Mouse (Mus musculus) hindbrain, postnatal 0 days (tissue): Measurements from ENCODE around the gene Th. TPM values are rescaled to one million over a fixed set of nuclear protein-coding genes. Genes with fewer than 3 reads are reported as not detected.

Experiments
- ATAC-seq: fragments of 200-750 bp; cut with Nextera tagmentation; 2 replicates; pipeline ENCODE4 v1.8.0; 2017; ENCODE audit warnings: mild to moderate bottlenecking, moderate TSS enrichment, moderate library complexity
- DNase-seq: peaks from one replicate; pipeline ENCODE4 v3.0.0-alpha.2; 2015; ENCODE audit warnings: low spot score
- H3K27ac ChIP-seq: fragments of 300-500 bp; sonication (generic); 2 replicates; pipeline ENCODE4 v1.5.1; 2014; ENCODE audit warnings: mild to moderate bottlenecking
- H3K27me3 ChIP-seq: fragments of 300-500 bp; sonication (generic); 2 replicates; pipeline ENCODE4 v1.6.1; 2014; ENCODE audit warnings: low read length, mixed read lengths; ENCODE audit not compliant: insufficient read depth
- H3K36me3 ChIP-seq: fragments of 300-500 bp; sonication (generic); 2 replicates; pipeline ENCODE4 v1.6.1; 2014; ENCODE audit warnings: low read length, mixed read lengths; ENCODE audit not compliant: insufficient read depth
- H3K4me1 ChIP-seq: fragments of 300-500 bp; sonication (generic); 2 replicates; pipeline ENCODE4 v1.6.1; 2014; ENCODE audit warnings: antibody characterized with exemption, low read length, mixed read lengths; ENCODE audit not compliant: insufficient read depth
- H3K4me2 ChIP-seq: fragments of 300-500 bp; sonication (generic); 2 replicates; pipeline ENCODE4 v1.6.1; 2014; ENCODE audit warnings: low read depth, mild to moderate bottlenecking, low read length, moderate library complexity, mixed read lengths
- H3K4me3 ChIP-seq: fragments of 300-500 bp; sonication (generic); 2 replicates; pipeline ENCODE4 v1.5.1; 2014; ENCODE audit warnings: low read length
- H3K9ac ChIP-seq: fragments of 300-500 bp; sonication (generic); replicated peaks from 2 replicates; pipeline ENCODE4 v1.6.1; 2014; ENCODE audit warnings: mild to moderate bottlenecking, low read length, moderate library complexity, mixed read lengths
- H3K9me3 ChIP-seq: fragments of 300-500 bp; sonication (generic); 2 replicates; pipeline ENCODE4 v1.6.1; 2016; ENCODE audit warnings: low read length, mixed read lengths
- CTCF ChIP-seq: IDR thresholded peaks from 2 replicates; pipeline ENCODE4 v1.5.1; 2016; ENCODE audit warnings: antibody characterized with exemption, control low read depth, low read depth
- WGBS: fragments of 180-500 bp; shearing (Covaris S2); extraction: QIAGEN DNeasy Blood & Tissue Kit; methylation state at CpG from one replicate; pipeline ENCODE4 v1.1.7; 2014; 5-methylcytosine and 5-hydroxymethylcytosine counted together
- polyA plus RNA-seq: library from polyadenylated mRNA; unstranded; fragments of >200 nt; fragmentation: Nextera tagmentation; extraction: Ambion mirVana; gene quantifications from 2 replicates; pipeline ENCODE4 v1.2.1, GENCODE M21; 2015
- total RNA-seq: library from RNA; depleted of rRNA; stranded (reverse); fragments of >200 nt; gene quantifications from 2 replicates; pipeline ENCODE4 v1.2.3, GENCODE M21; 2014; rRNA removed

The Th gene
- total RNA-seq (12.0 and 13.9 TPM in 2 replicates), polyA plus RNA-seq (11.8 and 13.3 TPM in 2 replicates)

DNA sequence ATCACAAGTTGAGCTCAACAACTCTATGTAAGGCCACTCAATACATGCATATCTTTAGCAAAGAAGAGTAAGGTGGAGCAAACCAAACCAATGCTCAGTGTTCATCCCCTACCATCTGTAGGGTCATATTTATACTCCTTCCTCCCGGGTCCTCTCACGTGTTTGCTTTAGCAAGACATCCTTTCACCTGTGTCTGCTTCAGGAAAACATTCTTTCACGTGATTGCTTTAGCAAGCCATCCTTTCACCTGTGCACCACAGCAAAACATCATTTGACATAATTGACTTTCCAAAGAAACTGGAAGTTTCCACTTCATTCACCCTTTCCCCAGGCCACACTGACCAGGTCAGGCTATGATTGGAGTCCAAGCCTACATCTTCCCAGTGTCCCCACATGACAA, at the start of gene Th:
Th (minus strand) TSS at position 101 of the 400 bp plus-strand sequence.
- Histone ChIP-seq H3K4me3 (no peak within 1 kb of the TSS), H3K9me3 (no peaks in the 10 kb centered on the region), H3K27ac (no peak within 1 kb of the TSS), H3K4me1 (no peaks in the 10 kb centered on the region), H3K9ac (no peak within 1 kb of the TSS), H3K27me3 (no peaks in the 10 kb centered on the region), H3K4me2 (no peak within 1 kb of the TSS), H3K36me3 (no peaks in the 10 kb centered on the region)
- ATAC-seq (no peak), DNase-seq (no peak)
- TF ChIP-seq CTCF: no peak
- whole genome bisulfite sequencing: 92% methylated on average over 3 of the region's 3 CpGs

DNA sequence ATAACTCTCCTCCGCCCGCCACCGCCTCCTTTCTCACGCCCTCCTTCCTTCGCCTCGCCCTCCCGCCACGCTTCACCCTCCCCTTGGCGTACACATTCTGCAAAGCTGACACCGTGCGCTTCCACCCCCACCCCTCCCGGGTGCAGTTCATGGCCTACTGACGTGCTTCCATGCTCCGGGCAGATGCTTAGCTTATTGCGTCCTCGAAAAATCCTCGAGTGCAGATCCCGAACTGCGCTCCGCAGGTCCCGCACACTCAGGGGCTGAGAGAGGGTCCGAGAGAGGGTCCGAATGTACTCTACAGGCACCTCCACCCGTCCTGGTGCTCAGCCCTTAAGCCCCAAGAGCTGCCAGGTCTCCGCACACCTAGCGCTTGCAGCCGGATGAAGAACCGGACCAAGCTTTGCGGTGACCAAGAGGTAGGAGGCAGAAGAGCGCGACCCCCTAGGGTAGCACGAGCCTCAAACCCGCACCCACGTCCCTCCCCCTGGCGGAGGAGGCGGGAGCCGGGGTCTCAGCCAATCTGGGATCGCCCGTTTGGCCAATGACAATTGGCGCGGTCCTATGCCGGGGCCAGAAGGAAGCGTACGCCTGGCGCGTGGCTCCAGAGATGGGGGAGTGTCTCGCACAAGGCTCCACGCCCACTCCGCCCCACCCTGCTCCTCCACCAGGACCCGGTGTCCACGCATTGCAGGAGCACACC, 38.0 kb upstream of the Th start, which contains the start of gene Ascl2:
Ascl2 (minus strand) TSS at position 456 of the 703 bp plus-strand sequence.
- no peaks in the 10 kb centered on the region for H3K36me3 ChIP-seq
- H3K27ac ChIP-seq: no peak within 1 kb of the TSS
- no peak for TF ChIP-seq CTCF
- peak; percentile 59 for DNase-seq
- peak within 1 kb of the TSS; percentile 44 for H3K4me3 ChIP-seq
- H3K9ac ChIP-seq: 0 out of 2 replicates have a peak within 1 kb of the TSS, but pooled peaks have one; percentile 13
- H3K4me2 ChIP-seq: peak within 1 kb of the TSS; percentile 83
- peak; percentile 51 for ATAC-seq
- no peaks in the 10 kb centered on the region for H3K9me3 ChIP-seq
- no peaks in the 10 kb centered on the region; the same call in 1 of the 2 replicates for H3K4me1 ChIP-seq
- peaks cover 46% of the 10 kb centered on the region for H3K27me3 ChIP-seq
- 1% methylated on average over 51 of the region's 51 CpGs for WGBS

DNA sequence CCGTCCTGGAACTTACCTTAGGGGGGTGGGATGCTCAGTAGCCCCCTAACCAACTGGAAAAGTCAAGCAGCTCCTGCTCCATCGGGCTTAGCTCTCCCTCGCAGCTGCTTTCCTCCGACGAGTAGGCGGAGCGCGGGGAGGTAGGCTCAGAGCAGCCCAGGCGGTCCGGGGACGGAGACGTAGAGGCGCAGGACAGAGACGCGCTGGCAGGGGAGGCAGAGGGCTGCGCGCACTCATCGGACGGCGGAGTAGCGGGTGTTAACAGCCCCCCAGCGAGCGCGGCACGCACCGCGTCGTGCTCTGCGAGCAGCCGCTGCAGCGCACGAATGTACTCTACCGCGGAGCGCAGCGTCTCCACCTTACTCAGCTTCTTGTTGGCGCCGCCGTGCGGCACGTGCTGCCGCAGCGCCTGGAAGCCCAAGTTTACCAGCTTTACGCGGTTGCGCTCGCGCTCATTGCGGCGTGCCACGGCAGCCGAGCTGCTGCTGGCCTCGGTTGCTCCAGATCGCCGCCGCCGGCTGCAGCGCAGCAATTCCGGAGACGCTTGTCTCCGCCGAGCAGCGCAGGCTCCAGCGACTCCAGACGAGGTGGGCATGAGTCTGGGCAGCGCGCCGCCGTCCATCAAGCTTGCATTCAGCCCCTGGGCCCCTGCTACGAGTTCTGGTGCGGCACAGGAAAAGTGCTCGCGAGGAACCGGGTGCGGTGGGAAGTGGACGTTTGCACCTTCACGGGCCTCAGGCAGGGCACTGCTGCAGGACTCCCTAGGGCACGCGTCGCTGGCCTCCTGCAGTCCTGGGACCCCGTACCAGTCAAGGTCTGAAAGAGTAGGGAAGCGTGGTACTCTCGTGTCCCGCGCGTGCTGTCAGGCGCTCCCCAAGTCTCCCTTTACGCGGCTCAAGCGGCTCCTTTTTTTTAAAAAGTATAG, 37.2 kb upstream of the Th start:
- Histone ChIP-seq H3K27me3 (peaks cover 46% of the 10 kb centered on the region), H3K9ac (peak overlapping the region; percentile 13; the same call in 1 of the 2 replicates), H3K36me3 (no peaks in the 10 kb centered on the region), H3K27ac (no peak overlapping the region), H3K4me2 (peak overlapping the region; percentile 83), H3K4me3 (peak overlapping the region; percentile 44), H3K9me3 (no peaks in the 10 kb centered on the region), H3K4me1 (no peaks in the 10 kb centered on the region; the same call in 1 of the 2 replicates)
- ATAC-seq (peak; percentile 67), DNase-seq (peak; percentile 86)
- under 1% methylated on average over 90 of the region's 90 CpGs for WGBS
- peak; percentile 47; the same call in 1 of the 2 replicates for TF ChIP-seq CTCF

DNA sequence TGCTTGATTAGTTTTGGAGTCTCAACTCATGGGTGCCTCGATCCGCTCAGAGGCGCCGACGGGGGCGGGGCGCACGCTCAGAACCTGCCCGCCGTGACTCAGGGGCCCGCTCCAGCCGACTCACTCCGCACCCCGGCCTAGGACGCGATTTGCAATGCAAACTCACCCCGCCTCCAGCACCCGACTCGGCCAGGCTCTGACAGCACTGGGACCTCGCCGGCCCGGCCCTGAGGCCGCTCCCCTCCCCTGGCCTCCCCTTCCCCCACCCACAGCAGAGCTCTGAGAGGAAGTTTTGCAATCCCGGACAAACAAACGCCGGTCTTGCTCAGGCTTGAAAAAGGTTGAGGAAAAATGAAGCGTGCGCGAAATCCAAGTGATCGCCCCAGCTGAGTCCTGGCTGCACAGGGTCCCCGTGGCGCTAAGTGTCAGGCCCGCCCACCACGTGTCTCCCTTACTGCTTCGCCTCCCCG, 36.5 kb upstream of the Th start:
- ATAC-seq: 0 out of 2 replicates have a peak, but pooled peaks have one; percentile 21
- Histone ChIP-seq H3K9ac (peak overlapping the region; percentile 13; the same call in 1 of the 2 replicates), H3K27ac (no peak overlapping the region), H3K36me3 (no peaks in the 10 kb centered on the region), H3K4me2 (peak overlapping the region; percentile 83), H3K4me3 (peak overlapping the region; percentile 44), H3K9me3 (no peaks in the 10 kb centered on the region), H3K27me3 (peaks cover 46% of the 10 kb centered on the region), H3K4me1 (no peaks in the 10 kb centered on the region; the same call in 1 of the 2 replicates)
- no peak for DNase-seq
- whole genome bisulfite sequencing: under 1% methylated on average over 35 of the region's 36 CpGs
- no peak for TF ChIP-seq CTCF

DNA sequence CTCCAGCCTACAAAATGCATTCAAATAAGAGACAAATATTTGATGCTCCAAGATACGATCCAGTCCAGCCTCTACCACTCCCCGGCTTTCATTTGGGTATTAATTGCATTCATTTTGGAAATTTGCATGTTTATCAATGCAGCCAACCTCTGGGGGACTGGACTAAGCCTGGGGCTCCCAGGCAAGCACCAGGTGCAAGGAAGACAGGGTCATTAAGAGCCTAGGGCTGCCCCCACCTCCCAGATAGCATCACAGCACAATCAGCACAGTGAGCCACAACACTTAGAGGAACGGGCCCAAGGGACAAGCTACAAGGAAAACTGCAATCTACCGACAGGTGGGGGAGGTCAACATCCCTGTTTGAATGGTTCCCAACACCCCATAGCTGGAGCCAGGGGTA, 28.8 kb upstream of the Th start:
- 50% methylated on average over 4 of the region's 4 CpGs for WGBS
- Histone ChIP-seq H3K36me3 (no peaks in the 10 kb centered on the region), H3K27me3 (no peaks in the 10 kb centered on the region), H3K4me2 (no peak overlapping the region), H3K27ac (no peak overlapping the region), H3K4me1 (no peaks in the 10 kb centered on the region), H3K9ac (no peak overlapping the region), H3K9me3 (no peaks in the 10 kb centered on the region), H3K4me3 (no peak overlapping the region)
- DNase-seq (no peak), ATAC-seq (no peak)
- TF ChIP-seq CTCF: no peak

GRCm38 (mm10) chr7:142958817-142959216, 27.9 kb upstream of the Th start:
- Histone ChIP-seq H3K4me1 (no peaks in the 10 kb centered on the region), H3K9me3 (no peaks in the 10 kb centered on the region), H3K4me3 (no peak overlapping the region), H3K4me2 (no peak overlapping the region), H3K36me3 (no peaks in the 10 kb centered on the region), H3K27me3 (no peaks in the 10 kb centered on the region), H3K9ac (no peak overlapping the region), H3K27ac (no peak overlapping the region)
- DNase-seq (no peak), ATAC-seq (no peak)
- WGBS: 93% methylated on average over 1 of the region's 1 CpGs
- TF ChIP-seq CTCF: no peak
